Mouse (Mus musculus) intestine, embryonic 16.5 days (tissue): ENCODE data around the gene Mgat4b. TPM values are rescaled to one million over a fixed set of nuclear protein-coding genes. Genes with fewer than 3 reads are reported as not detected.
"Not testable (repeated sequence)": the region's sequence is repeated elsewhere in the genome, so short reads cannot be mapped to it uniquely, and the experiment has no call there.

ENCODE experiments used
- ATAC-seq: fragments of 200-750 bp; cut with Nextera tagmentation; 2 replicates; pipeline ENCODE4 v1.8.0; 2017; ENCODE audit warnings: moderate TSS enrichment, moderate library complexity
- H3K27ac ChIP-seq: fragments of 300-500 bp; sonication (generic); 2 replicates; pipeline ENCODE4 v1.5.1; 2014; ENCODE audit warnings: mild to moderate bottlenecking, low read length
- H3K27me3 ChIP-seq: fragments of 300-500 bp; sonication (generic); replicated peaks from 2 replicates; pipeline ENCODE4 v1.6.1; 2014; ENCODE audit warnings: low read length, control low read depth, mixed read lengths; ENCODE audit not compliant: control insufficient read depth, insufficient read depth
- H3K36me3 ChIP-seq: fragments of 300-500 bp; sonication (generic); 2 replicates; pipeline ENCODE4 v1.6.1; 2014; ENCODE audit warnings: low read length, control low read depth; ENCODE audit not compliant: control insufficient read depth, insufficient read depth
- H3K4me1 ChIP-seq: fragments of 300-500 bp; sonication (generic); 2 replicates; pipeline ENCODE4 v1.6.1; 2014; ENCODE audit warnings: low read length, control low read depth, mixed read lengths; ENCODE audit not compliant: control insufficient read depth, insufficient read depth
- H3K4me2 ChIP-seq: fragments of 300-500 bp; sonication (generic); 2 replicates; pipeline ENCODE4 v1.6.1; 2014; ENCODE audit warnings: low read depth, low read length, control low read depth
- H3K4me3 ChIP-seq: fragments of 300-500 bp; sonication (generic); 2 replicates; pipeline ENCODE4 v1.5.1; 2014; ENCODE audit warnings: mild to moderate bottlenecking, low read length
- H3K9ac ChIP-seq: fragments of 300-500 bp; sonication (generic); 2 replicates; pipeline ENCODE4 v1.6.1; 2014; ENCODE audit warnings: low read depth, low read length
- H3K9me3 ChIP-seq: fragments of 300-500 bp; sonication (generic); 2 replicates; pipeline ENCODE4 v1.6.1; 2016; ENCODE audit warnings: low read length, control low read depth; ENCODE audit not compliant: control insufficient read depth
- WGBS: fragments of 180-500 bp; shearing (Covaris S2); extraction: QIAGEN DNeasy Blood & Tissue Kit; methylation state at CpG from one replicate; pipeline ENCODE4 v1.1.7; 2014; 5-methylcytosine and 5-hydroxymethylcytosine counted together
- polyA plus RNA-seq: library from polyadenylated mRNA; unstranded; fragments of >200 nt; fragmentation: Nextera tagmentation; extraction: Ambion mirVana; gene quantifications from 2 replicates; pipeline ENCODE4 v1.2.1, GENCODE M21; 2015

Mgat4b gene
- 7.6 and 8.2 TPM in 2 replicates for polyA plus RNA-seq

- Histone ChIP-seq H3K9ac (peak within 1 kb of the TSS; percentile 98), H3K9me3 (no peaks in the 10 kb centered on the region), H3K4me1 (peaks cover 31% of the 10 kb centered on the region), H3K4me2 (peak within 1 kb of the TSS; percentile 59), H3K4me3 (peak within 1 kb of the TSS; percentile 99), H3K27me3 (no peaks in the 10 kb centered on the region), H3K36me3 (peaks cover 18% of the 10 kb centered on the region), H3K27ac (peak within 1 kb of the TSS; percentile 99)
- peak; percentile 81 for ATAC-seq
- under 1% methylated on average over 48 of the region's 48 CpGs for WGBS
These were observed at the start of gene Mgat4b, which contains the start of gene Sqstm1 for GRCm38 (mm10) chr11:50210505-50211151. TSS of gene Mgat4b (plus strand) at chr11:50210890. TSS of gene Sqstm1 (minus strand) at chr11:50210827.

- Histone ChIP-seq H3K9ac (no peak overlapping the region), H3K27me3 (no peaks in the 10 kb centered on the region), H3K9me3 (no peaks in the 10 kb centered on the region), H3K4me1 (no peaks in the 10 kb centered on the region), H3K4me2 (no peak overlapping the region), H3K36me3 (peaks cover 14% of the 10 kb centered on the region), H3K27ac (no peak overlapping the region), H3K4me3 (no peak overlapping the region)
- ATAC-seq = peak; percentile 62; the same call in 1 of the 2 replicates
- 66% methylated on average over 10 of the region's 10 CpGs for WGBS
These were observed 48.9 kb upstream of the Mgat4b start for GRCm38 (mm10) chr11:50161578-50162304.

- Histone ChIP-seq H3K9me3 (no peaks in the 10 kb centered on the region), H3K27ac (no peak overlapping the region), H3K4me3 (no peak overlapping the region), H3K27me3 (no peaks in the 10 kb centered on the region), H3K4me2 (no peak overlapping the region), H3K4me1 (no peaks in the 10 kb centered on the region), H3K36me3 (peaks cover 14% of the 10 kb centered on the region), H3K9ac (no peak overlapping the region)
- ATAC-seq = no peak
- 98% methylated on average over 3 of the region's 3 CpGs for WGBS
These were observed 48.2 kb upstream of the Mgat4b start for GRCm38 (mm10) chr11:50162338-50163050.

- H3K9ac ChIP-seq = no peak overlapping the region
- 87% methylated on average over 5 of the region's 5 CpGs for WGBS
- no peaks in the 10 kb centered on the region for H3K27me3 ChIP-seq
- no peak overlapping the region for H3K27ac ChIP-seq
- H3K4me3 ChIP-seq = no peak overlapping the region
- H3K9me3 ChIP-seq = no peaks in the 10 kb centered on the region
- no peaks in the 10 kb centered on the region for H3K4me1 ChIP-seq
- no peak for ATAC-seq
- no peak overlapping the region for H3K4me2 ChIP-seq
- H3K36me3 ChIP-seq = peaks cover 19% of the 10 kb centered on the region; the same call in 1 of the 2 replicates
These were observed 42.3 kb upstream of the Mgat4b start for GRCm38 (mm10) chr11:50168352-50168751.

- not testable (repeated sequence) for H3K36me3 ChIP-seq, H3K27me3 ChIP-seq, H3K4me1 ChIP-seq, H3K9me3 ChIP-seq
- Histone ChIP-seq H3K4me2 (peak within 1 kb of the TSS; percentile 77), H3K4me3 (peak within 1 kb of the TSS; percentile 73), H3K27ac (peak within 1 kb of the TSS; percentile 15; the same call in 1 of the 2 replicates), H3K9ac (peak within 1 kb of the TSS; percentile 76)
- peak; percentile 57 for ATAC-seq
- 5% methylated on average over 19 of the region's 19 CpGs for WGBS
These were observed 36.5 kb upstream of the Mgat4b start, which contains the start of gene Mrnip for GRCm38 (mm10) chr11:50174111-50174729. TSS of gene Mrnip (plus strand) at chr11:50174444.

- Histone ChIP-seq H3K36me3 (peaks cover 9% of the 10 kb centered on the region; the same call in 1 of the 2 replicates), H3K27me3 (no peaks in the 10 kb centered on the region), H3K4me2 (peak overlapping the region; percentile 77), H3K4me3 (peak overlapping the region; percentile 73), H3K9me3 (no peaks in the 10 kb centered on the region), H3K4me1 (peaks cover 4% of the 10 kb centered on the region), H3K9ac (peak overlapping the region; percentile 76), H3K27ac (peak overlapping the region; percentile 15; the same call in 1 of the 2 replicates)
- ATAC-seq = peak; percentile 100
- under 1% methylated on average over 27 of the region's 27 CpGs for WGBS
These were observed 35.9 kb upstream of the Mgat4b start for GRCm38 (mm10) chr11:50174730-50175187.

GRCm38 (mm10) chr11:50176351-50176750, 34.3 kb upstream of the Mgat4b start:
- no peak overlapping the region for H3K27ac ChIP-seq
- 63% methylated on average over 3 of the region's 3 CpGs for WGBS
- no peak for ATAC-seq

GRCm38 (mm10) chr11:50177111-50177510, 33.6 kb upstream of the Mgat4b start:
- no peak overlapping the region for H3K27ac ChIP-seq
- H3K27me3 ChIP-seq = no peaks in the 10 kb centered on the region
- no peak overlapping the region for H3K4me3 ChIP-seq
- H3K9me3 ChIP-seq = no peaks in the 10 kb centered on the region
- no peaks in the 10 kb centered on the region for H3K36me3 ChIP-seq
- no peak overlapping the region for H3K9ac ChIP-seq
- ATAC-seq = no peak
- WGBS = 71% methylated on average over 6 of the region's 6 CpGs
- peaks cover 4% of the 10 kb centered on the region for H3K4me1 ChIP-seq
- no peak overlapping the region for H3K4me2 ChIP-seq

More at GRCm38 (mm10) chr11:50176351-50176750, 34.3 kb upstream of the Mgat4b start:
- Histone ChIP-seq H3K4me3 (no peak overlapping the region), H3K4me2 (no peak overlapping the region), H3K9ac (no peak overlapping the region), H3K4me1 (peaks cover 4% of the 10 kb centered on the region), H3K9me3 (no peaks in the 10 kb centered on the region), H3K27me3 (no peaks in the 10 kb centered on the region), H3K36me3 (peaks cover 3% of the 10 kb centered on the region; the same call in 1 of the 2 replicates)
